Mouse (Mus musculus) right cerebral cortex, postnatal 4 days (tissue): ENCODE results near the gene Cyp20a1.
A peak's percentile ranks its signal among the peaks of the same experiment; 100 is the strongest.

Experiments
- DNase-seq: peaks from one replicate; pipeline ENCODE4 v3.0.0-alpha.2; 2022

The Cyp20a1 gene

DNA sequence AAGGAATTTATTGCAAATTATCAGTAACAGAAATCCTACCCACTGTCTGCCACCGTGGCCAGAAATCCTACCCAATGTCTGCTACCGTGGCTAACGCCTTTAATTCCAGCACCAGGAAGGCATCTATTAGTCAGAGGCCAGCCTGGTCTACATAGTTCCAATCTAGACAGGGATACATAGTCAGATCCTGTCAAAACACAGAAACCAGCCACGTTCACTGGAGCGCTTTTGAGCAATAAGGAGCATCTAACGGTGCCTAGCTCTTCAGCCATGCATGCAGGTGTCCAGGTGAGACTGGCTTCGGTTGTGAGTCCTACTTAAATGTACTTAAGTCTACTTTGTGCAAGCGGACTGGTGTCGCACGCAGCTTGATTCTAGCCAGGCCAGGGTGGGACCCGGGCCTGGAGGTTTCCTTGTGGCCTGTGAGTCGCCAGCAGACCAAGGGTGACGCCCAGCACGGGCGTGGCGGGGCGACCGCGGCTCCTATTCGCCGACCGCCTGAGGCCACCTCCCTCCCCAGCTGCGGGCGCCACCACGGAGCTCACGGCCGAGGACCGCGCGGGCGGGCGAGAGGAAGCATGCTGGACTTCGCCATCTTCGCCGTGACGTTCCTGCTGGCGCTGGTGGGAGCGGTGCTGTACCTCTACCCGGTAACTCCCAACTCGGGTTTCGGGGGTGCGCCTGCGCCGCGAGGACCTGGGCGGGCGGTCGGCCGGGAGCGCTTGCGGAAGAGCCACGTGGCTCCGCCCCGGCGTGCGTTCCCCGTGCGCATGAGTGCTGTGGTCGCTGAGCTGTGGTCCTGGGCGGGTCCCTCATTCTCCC is at the start of gene Cyp20a1:
TSS of gene Cyp20a1 (plus strand) at position 516 of the 822 bp plus-strand sequence.
- peak; percentile 89 for DNase-seq

DNA sequence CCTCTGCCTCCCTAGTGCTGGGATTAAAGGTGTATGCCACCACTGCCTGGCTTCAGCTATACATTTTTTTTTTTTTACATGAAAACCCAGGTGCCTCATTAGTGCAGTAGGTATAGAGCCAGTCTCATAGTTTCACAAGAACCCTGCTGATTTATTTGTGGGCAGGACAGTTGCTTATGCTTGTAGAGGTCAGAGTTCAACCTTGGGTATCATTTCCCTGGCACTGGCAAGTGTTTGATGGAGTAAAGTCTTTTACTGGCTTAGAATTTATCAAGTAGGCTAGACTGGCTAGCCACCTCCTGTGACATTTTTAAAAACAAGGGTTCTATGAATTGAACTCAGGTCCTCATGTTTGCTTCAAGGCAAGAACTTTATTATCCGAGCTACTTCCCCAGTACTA is 49.2 kb upstream of the Cyp20a1 start:
- DNase-seq, result no peak

DNA sequence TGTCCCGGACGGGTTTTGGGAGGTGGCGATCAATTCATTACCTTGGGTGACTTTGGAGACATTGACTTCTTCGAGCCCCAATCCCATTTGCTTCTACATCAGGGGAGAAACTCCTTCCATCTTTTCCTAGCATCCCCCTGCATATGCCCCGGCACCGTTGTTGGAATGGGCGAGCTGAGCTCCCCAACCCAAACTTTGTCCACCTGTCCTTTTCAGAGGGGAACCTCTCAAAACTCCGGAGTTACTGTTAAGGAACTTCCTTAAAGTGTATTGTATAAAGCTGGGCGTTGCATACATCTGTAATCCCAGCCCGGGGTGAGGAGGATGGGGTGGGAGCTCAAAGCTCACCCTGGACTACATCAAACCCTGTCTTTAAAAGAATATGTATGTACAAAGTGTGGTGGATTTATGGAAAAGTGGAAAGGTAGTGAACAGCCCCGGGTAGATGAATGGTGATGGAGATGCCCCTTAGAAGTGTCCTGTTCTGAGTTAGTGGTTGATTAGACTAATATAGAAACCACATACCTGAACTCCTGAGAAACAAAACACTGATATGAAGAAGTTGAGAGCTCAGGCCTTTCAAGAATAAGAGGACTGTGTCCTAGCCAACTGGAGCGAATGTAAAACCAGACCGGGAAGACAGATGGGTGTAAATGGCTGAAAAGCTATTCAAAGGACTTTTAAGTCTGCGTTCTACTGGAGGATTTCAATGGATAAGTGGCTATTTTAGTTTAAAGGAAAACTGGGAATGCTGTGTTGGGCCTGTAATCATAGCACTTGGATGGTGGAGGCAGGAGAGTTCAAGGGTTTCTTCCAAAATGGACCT is 720 bp downstream of the Cyp20a1 start:
- no peak for DNase-seq

DNA sequence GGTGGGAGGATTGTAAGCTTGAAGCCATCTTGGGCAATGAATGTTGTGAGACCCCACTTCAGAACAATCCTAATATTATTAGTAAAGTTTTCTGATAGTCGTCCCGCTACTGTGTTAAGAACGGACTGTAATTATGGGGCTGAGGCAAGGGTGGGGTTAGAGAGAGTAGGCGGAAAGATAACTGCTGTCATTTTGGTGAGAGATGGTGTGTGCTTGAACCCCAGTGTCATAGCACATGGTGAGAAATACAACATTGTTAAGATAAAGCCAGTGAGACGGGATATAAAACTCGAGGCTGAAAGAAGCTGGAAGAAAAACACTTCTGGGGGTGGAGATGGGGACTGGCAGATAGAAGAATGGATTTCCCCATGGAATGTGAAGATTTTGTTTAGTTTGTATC is 1.5 kb downstream of the Cyp20a1 start:
- no peak for DNase-seq

DNA sequence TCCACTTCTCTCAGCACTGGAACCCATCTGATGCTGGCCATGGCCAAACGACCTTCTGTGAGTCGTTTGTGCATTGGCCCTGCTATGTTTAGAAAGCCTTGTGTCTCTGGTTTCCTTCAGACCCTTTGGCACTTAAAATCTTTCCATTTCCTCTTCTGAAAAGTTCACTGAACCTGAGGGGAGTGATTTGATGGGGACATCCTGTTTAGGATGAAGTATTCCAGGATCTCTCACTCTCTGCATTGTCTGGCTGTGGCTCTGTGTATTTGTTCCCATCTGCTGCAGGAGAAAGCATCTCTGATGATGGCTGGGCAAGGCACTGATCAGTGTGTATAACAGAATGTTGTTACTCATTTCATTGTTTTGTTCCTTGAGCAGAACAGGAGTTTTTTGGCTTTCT is 2.6 kb downstream of the Cyp20a1 start:
- DNase-seq, result no peak

DNA sequence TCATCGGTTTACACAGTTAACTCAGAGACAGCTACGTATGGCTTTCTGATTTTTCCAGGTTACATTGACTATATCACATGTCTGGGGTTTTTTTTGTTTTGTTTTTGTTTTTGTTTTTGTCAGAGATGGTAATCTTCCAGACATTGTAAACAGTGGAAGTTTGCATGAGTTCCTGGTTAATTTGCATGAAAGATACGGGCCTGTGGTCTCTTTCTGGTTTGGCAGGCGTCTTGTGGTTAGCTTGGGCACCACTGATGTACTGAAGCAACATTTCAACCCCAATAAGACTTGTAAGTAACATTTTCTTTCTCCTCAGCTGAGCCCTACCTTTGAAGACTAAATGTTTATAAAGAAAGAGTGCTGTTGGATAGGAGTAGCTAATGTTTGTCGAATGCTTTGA is 9.7 kb downstream of the Cyp20a1 start:
- DNase-seq, result no peak

DNA sequence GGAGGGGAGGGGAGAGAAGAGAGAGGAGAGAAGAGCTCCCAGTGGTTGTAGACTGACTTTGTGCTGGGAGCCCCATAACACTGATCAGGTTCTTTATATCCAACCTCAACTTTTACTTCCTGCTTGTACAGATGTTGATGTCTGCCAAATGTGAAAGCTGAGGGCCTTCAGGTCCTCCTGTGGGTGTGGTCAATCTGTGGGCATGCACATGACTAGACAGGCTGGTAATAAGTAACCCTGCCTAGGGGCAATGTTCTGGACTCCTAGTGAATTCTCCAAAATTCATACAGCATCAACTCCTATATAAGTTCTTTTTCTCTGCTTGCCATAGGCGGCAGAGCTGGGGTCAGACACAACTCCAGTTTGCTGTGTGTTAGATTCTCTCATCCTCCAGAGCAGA is 18.5 kb downstream of the Cyp20a1 start:
- DNase-seq, result no peak

DNA sequence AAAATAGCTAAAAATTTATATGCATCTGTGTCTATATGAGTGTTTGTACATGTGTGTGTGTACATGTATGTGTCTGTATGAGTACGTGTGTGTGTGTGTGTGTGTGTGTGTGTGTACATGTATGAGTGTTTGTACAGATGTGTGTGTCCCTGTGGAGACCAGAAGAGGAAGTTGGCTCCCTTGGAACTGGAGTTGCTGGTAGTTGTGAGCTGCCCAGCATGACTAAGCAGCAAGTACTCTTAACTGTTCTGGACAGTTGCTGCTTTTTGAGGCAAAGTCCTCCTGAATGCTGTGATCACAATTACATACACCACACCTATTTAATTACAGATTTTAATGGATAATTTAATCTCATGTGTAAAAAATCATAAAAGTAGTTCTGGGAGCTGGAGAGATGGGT is 33.4 kb downstream of the Cyp20a1 start:
- no peak for DNase-seq

DNA sequence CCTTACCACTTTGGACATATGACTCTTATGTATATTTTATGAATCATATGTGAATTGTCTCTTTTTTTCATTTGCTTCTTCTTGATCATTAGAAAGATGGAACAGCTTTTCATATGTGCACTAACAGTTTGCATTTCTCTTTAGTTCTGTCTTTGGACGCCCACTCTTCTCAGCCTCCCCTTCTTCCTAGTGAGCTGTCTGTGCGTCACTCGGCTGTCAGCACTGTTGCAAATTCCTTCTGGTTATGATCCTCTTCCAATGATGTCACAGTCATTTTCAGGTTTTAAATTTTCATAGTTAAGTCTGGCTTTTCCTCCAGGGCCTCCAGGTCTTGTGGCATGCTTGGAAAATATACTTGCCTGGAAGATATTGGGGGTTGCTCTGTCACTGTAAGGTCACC is 38.8 kb downstream of the Cyp20a1 start:
- DNase-seq, result no peak

DNA sequence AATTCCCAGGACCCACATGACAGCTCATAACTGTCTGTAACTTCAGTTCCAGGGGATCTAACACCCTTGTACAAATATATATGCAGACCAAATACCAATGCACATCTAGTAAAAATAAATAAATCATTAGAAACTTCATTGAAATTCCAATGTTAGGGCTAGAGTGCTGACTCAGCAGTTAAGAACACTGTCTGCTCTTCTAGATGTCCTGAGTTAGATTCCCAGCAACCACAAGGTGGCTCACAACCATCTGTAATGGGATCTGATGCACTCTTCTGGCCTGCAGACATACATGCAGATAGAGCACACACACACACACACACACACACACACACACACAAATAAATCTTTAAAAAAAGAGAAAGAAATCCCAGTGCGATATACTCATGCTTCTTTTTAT is 61.7 kb downstream of the Cyp20a1 start:
- no peak for DNase-seq

DNA sequence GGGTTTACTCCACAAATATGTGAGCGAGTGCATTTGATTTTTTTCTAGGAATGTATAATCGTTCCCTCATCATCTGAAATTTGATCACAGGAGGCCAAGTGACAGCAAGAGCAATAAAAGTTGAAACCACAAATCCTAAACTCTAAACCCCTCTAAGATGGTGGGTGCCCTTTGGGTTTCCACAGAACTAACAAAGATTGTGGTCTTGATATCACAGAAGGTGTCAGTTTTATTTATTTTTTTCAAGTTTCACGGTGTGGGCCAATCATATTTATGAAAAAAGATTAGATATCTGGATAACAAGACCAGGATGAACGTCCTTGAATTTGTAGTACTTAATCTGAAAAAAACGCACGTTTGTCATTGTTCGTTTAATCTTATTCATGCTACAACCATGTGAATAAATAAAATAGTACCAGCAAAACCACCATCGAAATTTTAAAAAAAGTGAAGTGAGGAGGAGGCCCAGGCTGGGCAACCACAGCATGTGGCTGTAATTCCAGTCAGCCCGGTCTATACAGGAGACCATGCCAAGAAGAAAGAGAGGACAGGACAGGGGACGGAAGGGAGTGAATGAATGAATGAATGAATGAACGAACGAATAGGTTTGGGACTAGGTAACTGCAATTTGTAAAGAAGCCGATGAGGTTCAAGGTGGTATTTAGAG is 65.5 kb downstream of the Cyp20a1 start:
- no peak for DNase-seq

DNA sequence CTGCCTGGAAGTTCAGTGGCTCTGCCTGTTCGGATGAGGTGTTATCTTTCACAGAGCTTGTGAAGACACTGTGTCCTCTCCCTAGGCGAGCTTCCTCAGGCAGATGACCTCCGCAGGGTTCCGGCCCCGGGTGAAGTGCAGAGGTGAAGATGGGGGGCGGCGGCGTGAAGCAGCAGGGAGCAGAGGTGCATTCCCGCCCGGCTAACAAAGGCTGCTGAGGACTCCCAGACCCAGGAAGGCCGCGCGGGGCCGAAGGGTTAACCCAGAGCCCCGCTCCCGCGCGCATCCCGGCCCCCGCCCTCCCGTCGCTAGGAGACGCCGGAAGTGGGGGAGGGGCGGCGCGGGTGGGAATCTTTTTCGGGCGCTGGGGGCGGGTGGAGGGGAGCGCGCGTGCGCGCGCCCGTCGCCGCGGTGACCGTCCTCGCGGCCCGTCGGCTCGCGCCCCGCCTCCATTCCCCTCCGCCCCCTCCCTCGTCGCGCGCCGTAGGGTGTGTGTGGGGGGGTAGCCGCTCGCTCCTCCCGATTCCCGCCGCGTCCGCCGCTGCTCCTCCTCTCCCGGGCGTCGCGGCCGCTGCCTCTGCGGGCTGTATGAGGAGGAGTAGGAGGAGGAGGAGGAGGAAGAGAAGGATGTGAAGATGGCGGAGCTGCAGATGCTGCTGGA is 66.2 kb downstream of the Cyp20a1 start, which contains the start of gene Abi2:
TSS of gene Abi2 (plus strand) at position 452 of the 661 bp plus-strand sequence.
- peak; percentile 100 for DNase-seq

DNA sequence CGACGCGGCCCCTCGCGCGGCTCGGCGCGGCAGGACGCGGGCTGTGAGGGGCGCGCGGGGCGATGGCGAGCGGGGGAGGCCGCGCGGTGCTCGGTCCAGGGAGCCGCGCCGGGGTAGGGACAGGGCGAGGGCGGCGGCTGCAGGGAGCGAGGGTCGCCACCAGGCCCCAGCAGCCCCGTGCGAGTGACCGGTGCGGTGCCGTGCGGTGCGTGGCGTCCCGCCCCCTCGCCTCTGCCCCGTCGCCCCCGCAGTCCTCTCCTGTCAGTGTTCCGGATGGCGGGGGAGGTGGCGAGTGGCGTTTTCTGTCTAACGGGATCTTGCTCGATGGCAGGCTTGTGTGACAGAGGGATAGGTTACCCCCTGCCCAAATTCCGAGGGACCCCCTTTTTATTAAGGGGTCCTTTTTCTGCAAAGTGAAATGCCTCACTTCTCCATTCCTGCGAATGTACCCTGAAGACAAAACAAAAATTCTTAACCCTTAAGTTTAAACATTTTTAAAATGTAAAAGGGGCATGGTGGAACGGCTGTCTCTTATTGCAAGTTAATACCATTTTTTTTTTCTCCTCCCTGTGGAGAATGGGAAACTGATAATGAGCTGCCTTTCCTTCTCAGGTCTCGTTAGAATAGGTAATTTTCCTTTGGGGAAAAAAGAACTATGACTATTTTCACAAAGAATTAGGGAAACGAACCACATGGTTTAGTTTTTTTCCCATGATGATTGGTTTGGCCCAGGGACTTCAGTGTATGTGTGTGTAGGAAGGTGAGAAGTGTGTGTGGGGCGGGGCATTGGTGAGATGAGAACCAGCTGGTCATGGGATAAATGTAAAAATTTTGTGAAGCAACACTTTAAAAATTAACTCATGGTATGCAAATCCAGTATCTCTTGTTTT is 67.0 kb downstream of the Cyp20a1 start:
- peak; percentile 48 for DNase-seq

DNA sequence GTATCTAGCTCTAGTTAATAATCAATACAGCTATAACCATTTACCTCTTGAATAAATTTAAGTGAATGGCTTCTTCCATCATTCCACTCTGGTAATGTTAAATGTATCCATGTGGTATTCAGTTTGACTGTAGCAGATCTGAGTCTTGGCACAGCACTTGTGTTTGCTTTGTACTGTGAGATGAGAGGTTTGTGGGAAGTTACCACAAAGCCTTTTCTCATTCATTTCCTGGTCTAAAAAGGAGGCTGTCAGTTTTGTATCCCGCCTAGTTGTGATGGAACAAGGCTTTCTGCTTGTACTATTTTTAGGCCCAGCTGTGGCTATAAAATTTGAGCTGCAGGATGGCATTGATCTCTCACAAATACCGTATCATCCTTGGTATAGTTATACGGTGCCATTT is 73.6 kb downstream of the Cyp20a1 start:
- no peak for DNase-seq

DNA sequence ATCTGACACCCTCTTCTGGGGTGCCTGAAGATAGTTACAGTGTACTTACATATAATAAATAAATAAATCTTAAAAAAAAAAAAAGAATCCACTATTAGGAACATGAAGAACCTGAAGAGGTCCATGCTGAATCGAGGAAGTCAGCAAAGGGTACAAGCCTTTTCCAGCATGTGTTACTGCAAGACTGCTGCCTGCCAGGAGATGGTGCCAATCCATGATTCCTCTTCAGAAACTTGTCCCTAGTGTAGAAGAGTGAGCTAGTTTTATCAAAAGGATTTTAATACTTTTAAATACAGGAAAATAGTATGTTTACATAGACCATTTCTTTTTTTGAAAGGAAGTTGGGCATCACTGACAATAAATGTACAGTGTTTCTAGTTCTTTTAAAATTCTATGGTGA is 80.8 kb downstream of the Cyp20a1 start:
- DNase-seq, result no peak

DNA sequence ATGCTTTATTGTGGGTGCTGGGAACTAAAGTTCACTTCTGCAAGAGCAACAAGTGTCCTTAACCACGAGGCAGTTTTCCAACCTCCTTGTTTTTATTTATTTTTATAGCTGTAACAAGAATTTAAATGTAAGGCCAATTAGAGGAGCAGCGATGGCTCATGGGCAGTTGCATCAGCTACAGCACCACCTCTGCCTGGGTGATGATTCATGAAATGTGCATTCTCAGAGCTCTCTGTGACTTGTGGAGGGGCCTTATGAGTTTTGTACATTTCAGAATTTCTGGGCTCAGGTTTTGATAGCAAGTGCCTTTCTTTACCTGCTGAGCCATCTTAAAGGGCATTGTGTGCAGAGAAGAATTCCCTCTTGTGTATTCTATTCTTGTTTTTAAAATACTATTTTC is 85.2 kb downstream of the Cyp20a1 start:
- DNase-seq, result no peak

DNA sequence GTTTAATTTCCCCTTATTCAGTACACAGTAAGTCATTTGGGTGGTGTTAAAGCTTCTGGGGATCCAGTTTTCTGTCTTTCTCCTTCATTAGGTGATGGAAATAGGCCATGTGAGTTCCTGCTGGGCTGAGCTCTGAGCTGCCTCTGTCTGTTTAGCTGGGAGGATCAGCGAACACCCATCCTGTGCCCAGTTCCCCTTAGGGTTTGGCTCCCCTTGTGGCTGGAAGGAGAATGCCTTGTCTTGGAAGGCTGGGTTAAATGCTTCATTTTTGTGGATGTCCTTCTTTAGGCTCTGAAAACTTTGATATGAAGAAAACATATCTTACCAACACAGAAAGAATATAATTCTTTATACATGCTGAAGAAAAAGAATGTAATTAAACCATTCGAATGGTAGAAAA is 85.8 kb downstream of the Cyp20a1 start:
- DNase-seq, result no peak

DNA sequence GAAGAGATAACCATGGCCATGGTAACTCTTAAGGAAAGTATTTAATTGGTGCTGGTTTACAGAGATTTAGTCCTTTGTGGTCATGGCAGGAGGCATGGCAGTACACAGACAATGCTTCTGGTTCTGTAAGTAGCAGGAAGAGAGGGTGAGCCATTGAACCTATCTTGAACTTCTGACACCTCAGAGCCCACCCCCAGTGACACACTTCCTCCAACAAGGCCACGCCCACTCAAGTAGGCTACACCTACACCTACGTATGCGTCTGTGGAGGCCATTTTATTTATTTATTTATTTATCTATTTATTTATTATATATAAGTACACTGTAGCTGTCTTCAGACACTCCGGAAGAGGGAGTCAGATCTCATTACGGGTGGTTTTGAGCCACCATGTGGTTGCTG is 88.4 kb downstream of the Cyp20a1 start:
- no peak for DNase-seq

DNA sequence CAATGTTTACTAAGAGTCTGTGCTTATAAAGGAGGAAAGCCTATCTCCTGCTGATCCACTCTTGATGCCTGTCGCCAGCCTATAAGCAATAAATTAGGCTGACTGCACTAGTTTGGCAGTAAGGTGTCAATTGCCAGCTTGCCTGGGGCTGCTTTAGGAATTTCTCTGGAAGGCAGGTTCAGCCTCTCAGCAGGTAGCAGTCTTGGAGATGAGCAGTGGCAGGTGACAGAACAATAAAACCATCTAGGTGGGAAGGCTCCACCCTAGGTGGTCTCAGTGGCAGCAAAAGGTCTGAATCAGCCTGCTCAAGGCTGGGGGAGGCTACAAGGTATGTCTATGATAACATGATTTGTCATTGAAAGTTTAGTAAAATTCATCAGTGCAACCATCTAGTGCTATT is 89.4 kb downstream of the Cyp20a1 start:
- no peak for DNase-seq
